Mouse (Mus musculus) hindlimb bud, embryonic 11.5 days (tissue): ENCODE measurements at regions not wholly inside any gene's neighbourhood (a gene's known extent, or its start where the extent isn't known, plus 50 kb on each side); places are given as distances from the start of the nearest gene placed in this dataset.

ENCODE experiments used
- DNase-seq: peaks from one replicate; pipeline ENCODE4 v3.0.0-alpha.2; 2012; ENCODE audit warnings: low read depth, low spot score; ENCODE audit errors: extremely low spot score

GRCm38 (mm10) chr13:43909933-43910332 lies 125.4 kb downstream of the Cd83 start:
- no peak for DNase-seq

- no peak for DNase-seq
Observed at GRCm38 (mm10) chr13:43913476-43913875, 128.9 kb downstream of the Cd83 start.

- no peak for DNase-seq
Observed at GRCm38 (mm10) chr13:43919781-43920420, 135.3 kb downstream of the Cd83 start.

GRCm38 (mm10) chr13:43930081-43930981 lies 145.8 kb downstream of the Cd83 start:
- DNase-seq, result peak; percentile 86

- no peak for DNase-seq
Observed at GRCm38 (mm10) chr13:43932946-43933345, 148.4 kb downstream of the Cd83 start.

GRCm38 (mm10) chr13:43935284-43935683 lies 150.7 kb downstream of the Cd83 start:
- no peak for DNase-seq

- no peak for DNase-seq
Observed at GRCm38 (mm10) chr13:43936504-43936903, 151.9 kb downstream of the Cd83 start.

- no peak for DNase-seq
Observed at GRCm38 (mm10) chr13:43938611-43939010, 154.0 kb downstream of the Cd83 start.

GRCm38 (mm10) chr13:43939375-43939774 lies 154.8 kb downstream of the Cd83 start:
- no peak for DNase-seq

GRCm38 (mm10) chr13:43941731-43942130 lies 157.2 kb downstream of the Cd83 start:
- no peak for DNase-seq

- DNase-seq, result no peak
Observed at GRCm38 (mm10) chr13:43948606-43949005, 164.0 kb downstream of the Cd83 start.

GRCm38 (mm10) chr13:43949740-43950643 lies 165.4 kb downstream of the Cd83 start:
- no peak for DNase-seq

GRCm38 (mm10) chr13:43952491-43952890 lies 167.9 kb downstream of the Cd83 start:
- no peak for DNase-seq

GRCm38 (mm10) chr13:43952972-43953592 lies 168.5 kb downstream of the Cd83 start:
- DNase-seq, result no peak

GRCm38 (mm10) chr13:43954714-43955393 lies 170.3 kb downstream of the Cd83 start:
- DNase-seq, result no peak

GRCm38 (mm10) chr13:43957046-43957445 lies 172.5 kb downstream of the Cd83 start:
- DNase-seq, result no peak

- DNase-seq, result no peak
Observed at GRCm38 (mm10) chr13:43959121-43959572, 174.6 kb downstream of the Cd83 start.

- DNase-seq, result no peak
Observed at GRCm38 (mm10) chr13:43961047-43961690, 176.6 kb downstream of the Cd83 start.

- no peak for DNase-seq
Observed at GRCm38 (mm10) chr13:43961987-43962386, 177.4 kb downstream of the Cd83 start.

GRCm38 (mm10) chr13:43963321-43963720 lies 178.7 kb downstream of the Cd83 start:
- no peak for DNase-seq
